Mouse (Mus musculus): ENCODE data around the gene Hoxa3.

- TF ChIP-seq POLR2AphosphoS2 (IDR thresholded peaks at IDR 0.05; ENCODE audit: low read depth, low read length) (no peak), CHD2 (IDR thresholded peaks at IDR 0.05; ENCODE audit: low read length) (no peak)
These were observed 13.6 kb upstream of the Hoxa3 start for GRCm38 (mm10) chr6:52226569-52227257.

Measured in CH12.LX (cell line).